Mouse (Mus musculus): ENCODE measurements around the gene Nxf1.

The Nxf1 gene

GRCm38 (mm10) chr19:8770567-8771270, 13.8 kb downstream of the Nxf1 start, which contains the start of gene Tmem223:
Gene Tmem223 (plus strand): TSS chr19:8770996.
- WGBS, result 14% methylated on average over 29 of the region's 29 CpGs

- WGBS, result 67% methylated on average over 5 of the region's 5 CpGs
These were observed 16.1 kb downstream of the Nxf1 start for GRCm38 (mm10) chr19:8772996-8773395.

DNA sequence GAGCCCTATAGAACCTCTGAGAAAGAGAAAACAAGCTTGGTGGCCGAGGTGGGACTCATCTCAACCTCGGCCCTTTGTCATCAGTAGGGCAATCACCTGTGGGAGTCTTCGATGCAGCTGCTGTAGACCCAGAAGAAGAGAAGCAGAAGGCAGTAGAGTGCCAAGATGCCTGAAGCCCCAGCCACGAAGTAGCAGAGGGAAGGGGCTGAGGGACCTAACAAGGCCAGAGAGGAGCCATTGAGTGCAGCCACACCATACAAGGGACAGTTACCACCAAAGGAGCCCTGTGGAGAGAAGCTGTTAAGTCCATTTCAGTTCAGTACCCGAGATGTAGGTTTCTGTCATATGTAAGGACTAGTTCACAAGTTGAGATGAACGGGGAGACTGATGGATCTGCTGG, 16.5 kb downstream of the Nxf1 start:
- 47% methylated on average over 6 of the region's 6 CpGs for WGBS

GRCm38 (mm10) chr19:8774086-8774835, 17.4 kb downstream of the Nxf1 start, which contains the start of gene Tmem179b:
Gene Tmem179b (minus strand): TSS chr19:8774467.
- under 1% methylated on average over 68 of the region's 68 CpGs for WGBS

GRCm38 (mm10) chr19:8774951-8775421, 18.1 kb downstream of the Nxf1 start:
- WGBS, result 3% methylated on average over 20 of the region's 20 CpGs

DNA sequence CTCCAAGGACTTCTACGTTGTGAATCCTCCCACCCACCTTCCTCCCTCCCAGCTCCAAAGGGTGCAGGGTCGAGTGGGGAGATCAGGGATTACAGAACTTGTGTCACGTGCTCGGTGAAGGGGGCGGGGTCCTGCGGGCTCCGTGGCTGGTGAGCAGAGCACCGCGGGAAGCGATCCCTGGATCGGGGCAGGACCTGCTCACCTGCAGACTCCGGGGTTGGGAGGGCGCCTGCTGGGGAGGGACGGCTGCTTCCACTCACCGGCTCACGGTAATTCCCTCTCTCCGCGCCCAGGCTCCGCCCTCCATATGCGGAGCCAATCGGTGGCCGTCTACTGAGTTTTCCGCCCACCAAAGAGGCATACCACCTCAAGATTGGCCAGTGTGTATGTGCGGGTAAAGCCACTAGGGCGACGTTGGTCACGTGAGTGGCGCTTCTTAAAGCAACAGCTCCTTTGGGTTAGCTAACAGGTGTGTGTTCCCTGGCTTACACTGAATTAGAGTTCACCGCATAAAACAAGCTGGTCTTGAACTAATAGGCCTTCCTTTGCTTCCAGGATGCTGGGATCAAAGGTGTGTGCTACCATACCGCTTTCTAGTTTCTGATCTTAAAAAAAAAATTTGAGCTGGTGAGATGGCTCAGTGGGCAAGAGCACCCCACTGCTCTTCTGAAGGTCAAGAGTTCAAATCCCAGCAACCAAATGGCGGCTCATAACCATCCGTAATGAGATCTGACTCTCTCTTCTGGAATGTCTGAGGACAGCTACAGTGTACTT, 29.3 kb downstream of the Nxf1 start, which contains the start of gene Taf6l:
Gene Taf6l, minus strand, starts transcription at position 410 of the 774 bp plus-strand sequence.
- WGBS, result under 1% methylated on average over 32 of the region's 32 CpGs

GRCm38 (mm10) chr19:8788521-8788920, 31.6 kb downstream of the Nxf1 start:
- 20% methylated on average over 3 of the region's 3 CpGs for WGBS

DNA sequence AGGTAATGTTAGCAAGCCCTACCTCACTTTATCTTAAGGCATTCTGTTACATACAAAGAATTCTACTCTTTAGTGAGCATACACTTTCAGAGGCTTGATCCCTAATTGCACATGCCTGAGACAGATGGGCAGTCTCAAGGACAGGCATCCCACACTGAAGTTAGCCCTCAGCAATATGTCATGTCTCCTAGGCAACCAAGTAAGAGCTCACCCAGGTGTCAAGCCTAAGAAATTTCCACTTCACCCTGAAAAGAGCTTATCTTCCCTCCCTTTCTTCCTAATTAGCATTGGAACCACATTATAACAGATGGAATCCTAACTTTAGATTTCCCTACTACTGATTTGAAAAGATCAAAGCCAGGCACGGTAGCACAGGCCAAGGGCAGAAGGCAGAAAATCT, 32.3 kb downstream of the Nxf1 start:
- WGBS, result 28% methylated on average over 1 of the region's 1 CpGs

GRCm38 (mm10) chr19:8790171-8790570, 33.3 kb downstream of the Nxf1 start:
- 54% methylated on average over 7 of the region's 7 CpGs for WGBS

- WGBS, result under 1% methylated on average over 25 of the region's 25 CpGs
These were observed 41.5 kb downstream of the Nxf1 start, which contains the start of gene Polr2g for GRCm38 (mm10) chr19:8798264-8798946. Gene Polr2g (minus strand): TSS chr19:8798577.

GRCm38 (mm10) chr19:8802130-8802821, 45.4 kb downstream of the Nxf1 start, which contains the start of gene Zbtb3:
Gene Zbtb3 (plus strand): TSS chr19:8802555.
- WGBS, result under 1% methylated on average over 30 of the region's 30 CpGs

GRCm38 (mm10) chr19:8803204-8803780, 46.4 kb downstream of the Nxf1 start:
- WGBS, result 62% methylated on average over 9 of the region's 9 CpGs

DNA sequence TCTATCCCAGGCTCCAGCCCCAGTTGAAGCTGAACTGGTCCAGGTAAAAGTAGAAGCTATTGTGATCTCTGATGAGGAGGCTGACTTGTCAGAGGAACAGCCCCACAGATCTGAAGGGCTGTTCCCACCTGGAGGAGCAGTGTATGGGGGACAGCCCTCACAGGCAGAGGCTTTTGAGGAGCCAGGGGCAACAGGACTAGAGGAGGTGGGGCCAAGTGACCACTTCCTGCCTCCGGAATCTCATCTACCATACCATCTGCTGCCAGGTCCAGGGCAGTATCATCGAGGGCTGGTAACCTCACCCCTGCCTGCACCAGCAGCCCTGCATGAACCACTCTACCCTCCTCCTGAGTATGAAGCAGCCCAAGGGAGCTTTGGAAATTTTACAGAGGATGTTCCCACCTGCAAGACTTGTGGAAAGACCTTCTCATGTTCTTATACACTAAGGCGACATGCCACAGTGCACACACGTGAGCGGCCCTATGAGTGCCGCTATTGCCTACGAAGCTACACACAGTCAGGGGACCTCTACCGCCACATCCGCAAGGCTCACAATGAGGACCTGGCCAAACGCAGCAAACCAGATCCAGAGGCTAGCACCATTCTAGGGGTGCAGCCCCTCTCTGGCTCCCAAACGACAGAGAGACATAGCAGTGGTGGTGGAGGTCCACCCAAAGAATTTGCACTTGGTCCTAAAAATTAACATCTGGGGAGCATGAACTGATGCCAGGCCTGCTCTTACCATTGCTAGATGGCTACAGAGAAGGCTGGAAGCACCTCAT, 47.2 kb downstream of the Nxf1 start:
- 90% methylated on average over 11 of the region's 11 CpGs for WGBS

GRCm38 (mm10) chr19:8806810-8807209, 49.9 kb downstream of the Nxf1 start:
- 82% methylated on average over 5 of the region's 5 CpGs for WGBS

DNA sequence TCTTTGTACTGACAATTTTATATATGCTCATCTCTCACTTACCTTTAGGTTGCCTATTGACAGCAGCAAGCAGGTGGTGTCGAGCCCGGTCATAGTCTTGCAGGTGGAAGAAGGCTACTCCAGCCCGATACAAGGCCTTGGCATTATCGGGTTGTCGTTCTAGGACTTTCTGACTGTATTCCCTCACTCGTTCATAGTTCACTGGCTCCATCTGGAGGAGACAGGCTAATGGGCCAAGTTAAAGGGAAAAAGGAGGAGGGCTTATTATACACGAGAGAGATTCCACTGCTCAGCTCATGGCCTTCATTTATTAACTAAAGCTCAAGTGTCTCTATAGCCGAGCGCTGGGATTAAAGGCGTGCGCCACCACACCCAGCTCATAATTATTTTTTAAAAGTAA, 58.9 kb downstream of the Nxf1 start:
- 56% methylated on average over 11 of the region's 11 CpGs for WGBS

- WGBS, result 49% methylated on average over 3 of the region's 3 CpGs
These were observed 60.1 kb downstream of the Nxf1 start for GRCm38 (mm10) chr19:8817001-8817400.

- WGBS, result 13% methylated on average over 14 of the region's 14 CpGs
These were observed 61.5 kb downstream of the Nxf1 start for GRCm38 (mm10) chr19:8818301-8818798.

DNA sequence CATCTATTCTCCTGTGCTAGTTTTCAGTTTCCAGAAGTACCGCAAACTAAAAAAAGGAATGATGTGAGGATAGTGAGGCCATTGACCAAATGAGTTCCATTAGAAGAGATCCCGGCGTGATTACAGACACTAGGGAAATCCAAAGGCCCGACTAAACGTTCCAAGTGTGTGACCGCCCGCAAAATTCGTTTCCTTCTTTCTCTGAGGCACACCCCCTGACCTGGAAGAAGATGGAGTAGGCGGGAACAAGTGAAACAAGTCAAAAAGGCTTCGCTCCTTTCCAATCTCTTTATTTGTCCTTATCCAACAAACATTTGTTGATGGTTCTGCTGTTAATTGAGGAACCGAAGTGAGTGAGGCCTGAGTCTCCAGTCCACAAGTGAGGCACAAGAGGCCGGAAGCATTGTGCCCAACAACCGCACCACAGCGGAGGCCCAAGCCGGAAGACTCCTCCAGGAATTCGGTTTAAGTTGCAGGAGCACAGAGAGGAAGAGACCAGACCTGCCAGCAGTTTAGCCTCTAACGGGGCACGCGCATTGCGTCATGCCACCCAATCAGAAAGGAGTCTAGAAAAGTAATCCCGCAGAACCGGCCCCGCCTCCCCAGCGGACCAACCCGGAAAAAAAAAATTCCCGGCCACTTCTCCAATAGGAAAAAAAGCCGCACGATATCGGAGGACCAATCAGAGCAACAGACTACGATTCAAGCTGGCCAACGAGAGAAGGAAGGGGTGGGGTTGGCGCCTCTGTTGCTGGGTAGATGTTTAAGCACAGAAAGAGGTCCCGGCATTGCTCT, 62.1 kb downstream of the Nxf1 start, which contains the start of gene Ttc9c:
Gene Ttc9c, minus strand, starts transcription at position 533 of the 795 bp plus-strand sequence.
- under 1% methylated on average over 33 of the region's 33 CpGs for WGBS
